Mouse (Mus musculus): ENCODE measurements at regions not wholly inside any gene's neighbourhood (a gene's known extent, or its start where the extent isn't known, plus 50 kb on each side); places are given as distances from the start of the nearest gene placed in this dataset.

- H3K27ac ChIP-seq: no peak overlapping the region
- H3K27me3 ChIP-seq (ENCODE audit: control insufficient read depth, insufficient read depth, low read length): no peaks in the 10 kb centered on the region
- 77% methylated on average over 5 of the region's 5 CpGs for WGBS (ENCODE audit: insufficient replicate concordance)
- no peaks in the 10 kb centered on the region for H3K9me3 ChIP-seq (ENCODE audit: control insufficient read depth, low read length)
- ATAC-seq (ENCODE audit: insufficient read depth): no peak
- no peaks in the 10 kb centered on the region for H3K4me1 ChIP-seq (replicated peaks; ENCODE audit: control insufficient read depth in 2 of 2, insufficient read depth in 2 of 2, low read length in 1 of 2)
- H3K4me3 ChIP-seq (ENCODE audit: insufficient read depth in 1 of 2, low read depth in 2 of 2, low read length in 2 of 2): no peak overlapping the region
- H3K9ac ChIP-seq (replicated peaks): no peak overlapping the region
- no peak for DNase-seq (ENCODE audit: low read depth in 3 of 3, low spot score in 3 of 3)
- no peaks in the 10 kb centered on the region for H3K36me3 ChIP-seq (replicated peaks; ENCODE audit: control insufficient read depth, insufficient read depth, low read depth)
- TF ChIP-seq CTCF (IDR thresholded peaks at IDR 0.05; ENCODE audit: low read depth) (no peak), EP300 (IDR thresholded peaks at IDR 0.05; ENCODE audit: low read depth) (no peak)
- no peak overlapping the region for H3K4me2 ChIP-seq (ENCODE audit: low read depth)
These were observed 194.2 kb downstream of the Cog6 start for GRCm38 (mm10) chr3:52822848-52823247.

DNA sequence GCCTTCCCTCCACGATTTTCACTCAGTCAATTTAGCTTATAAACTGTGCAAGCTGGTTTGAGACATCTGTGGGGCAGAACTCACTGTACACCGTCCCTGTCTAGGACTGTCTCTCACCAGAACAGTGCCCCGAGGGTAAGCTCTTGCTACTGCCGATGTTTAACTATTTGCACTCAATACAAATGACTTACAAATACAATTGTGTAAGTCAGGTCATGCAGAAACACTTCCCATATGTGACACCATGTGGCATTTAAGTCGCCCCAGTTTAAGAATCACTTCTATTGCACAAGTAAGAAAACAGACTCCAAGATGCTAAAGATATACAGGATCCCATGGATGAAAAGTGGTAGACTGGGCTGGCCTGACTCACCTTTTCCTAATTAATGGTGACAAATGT, 195.6 kb downstream of the Cog6 start:
- Histone ChIP-seq H3K4me3 (ENCODE audit: insufficient read depth in 1 of 2, low read depth in 2 of 2, low read length in 2 of 2) (no peak overlapping the region), H3K4me2 (ENCODE audit: low read depth) (no peak overlapping the region), H3K9ac (replicated peaks) (no peak overlapping the region), H3K4me1 (replicated peaks; ENCODE audit: control insufficient read depth in 2 of 2, insufficient read depth in 2 of 2, low read length in 1 of 2) (no peaks in the 10 kb centered on the region), H3K36me3 (replicated peaks; ENCODE audit: control insufficient read depth, insufficient read depth, low read depth) (no peaks in the 10 kb centered on the region), H3K9me3 (ENCODE audit: control insufficient read depth, low read length) (no peaks in the 10 kb centered on the region), H3K27ac (no peak overlapping the region), H3K27me3 (ENCODE audit: control insufficient read depth, insufficient read depth, low read length) (no peaks in the 10 kb centered on the region)
- DNase-seq (ENCODE audit: low read depth in 3 of 3, low spot score in 3 of 3) (no peak), ATAC-seq (ENCODE audit: insufficient read depth) (no peak)
- WGBS (ENCODE audit: insufficient replicate concordance): 40% methylated on average over 5 of the region's 5 CpGs
- no peak for TF ChIP-seq EP300 (IDR thresholded peaks at IDR 0.05; ENCODE audit: low read depth)
- no peak for TF ChIP-seq CTCF (IDR thresholded peaks at IDR 0.05; ENCODE audit: low read depth)

- no peak for TF ChIP-seq EP300 (IDR thresholded peaks at IDR 0.05; ENCODE audit: low read depth)
- no peak for TF ChIP-seq CTCF (IDR thresholded peaks at IDR 0.05; ENCODE audit: low read depth)
- Histone ChIP-seq H3K9ac (replicated peaks) (no peak overlapping the region), H3K27me3 (ENCODE audit: control insufficient read depth, insufficient read depth, low read length) (no peaks in the 10 kb centered on the region), H3K9me3 (ENCODE audit: control insufficient read depth, low read length) (no peaks in the 10 kb centered on the region), H3K4me1 (replicated peaks; ENCODE audit: control insufficient read depth in 2 of 2, insufficient read depth in 2 of 2, low read length in 1 of 2) (no peaks in the 10 kb centered on the region), H3K4me2 (ENCODE audit: low read depth) (no peak overlapping the region), H3K4me3 (ENCODE audit: insufficient read depth in 1 of 2, low read depth in 2 of 2, low read length in 2 of 2) (no peak overlapping the region), H3K36me3 (replicated peaks; ENCODE audit: control insufficient read depth, insufficient read depth, low read depth) (no peaks in the 10 kb centered on the region), H3K27ac (no peak overlapping the region)
- 64% methylated on average over 4 of the region's 4 CpGs for WGBS (ENCODE audit: insufficient replicate concordance)
- ATAC-seq (ENCODE audit: insufficient read depth) (no peak), DNase-seq (ENCODE audit: low read depth in 3 of 3, low spot score in 3 of 3) (no peak)
These were observed 198.6 kb downstream of the Cog6 start for GRCm38 (mm10) chr3:52818401-52818800.

- no peak overlapping the region for H3K4me3 ChIP-seq (ENCODE audit: insufficient read depth in 1 of 2, low read depth in 2 of 2, low read length in 2 of 2)
- no peak for TF ChIP-seq CTCF (IDR thresholded peaks at IDR 0.05; ENCODE audit: low read depth)
- TF ChIP-seq EP300 (IDR thresholded peaks at IDR 0.05; ENCODE audit: low read depth): no peak
- WGBS (ENCODE audit: insufficient replicate concordance): 54% methylated on average over 6 of the region's 6 CpGs
- H3K4me1 ChIP-seq (replicated peaks; ENCODE audit: control insufficient read depth in 2 of 2, insufficient read depth in 2 of 2, low read length in 1 of 2): no peaks in the 10 kb centered on the region
- H3K4me2 ChIP-seq (ENCODE audit: low read depth): no peak overlapping the region
- H3K27me3 ChIP-seq (ENCODE audit: control insufficient read depth, insufficient read depth, low read length): no peaks in the 10 kb centered on the region
- no peak overlapping the region for H3K27ac ChIP-seq
- DNase-seq (ENCODE audit: low read depth in 3 of 3, low spot score in 3 of 3): no peak
- H3K9ac ChIP-seq (replicated peaks): no peak overlapping the region
- no peaks in the 10 kb centered on the region for H3K9me3 ChIP-seq (ENCODE audit: control insufficient read depth, low read length)
- no peaks in the 10 kb centered on the region for H3K36me3 ChIP-seq (replicated peaks; ENCODE audit: control insufficient read depth, insufficient read depth, low read depth)
- ATAC-seq (ENCODE audit: insufficient read depth): no peak
These were observed 199.6 kb downstream of the Cog6 start for GRCm38 (mm10) chr3:52817416-52817815.

DNA sequence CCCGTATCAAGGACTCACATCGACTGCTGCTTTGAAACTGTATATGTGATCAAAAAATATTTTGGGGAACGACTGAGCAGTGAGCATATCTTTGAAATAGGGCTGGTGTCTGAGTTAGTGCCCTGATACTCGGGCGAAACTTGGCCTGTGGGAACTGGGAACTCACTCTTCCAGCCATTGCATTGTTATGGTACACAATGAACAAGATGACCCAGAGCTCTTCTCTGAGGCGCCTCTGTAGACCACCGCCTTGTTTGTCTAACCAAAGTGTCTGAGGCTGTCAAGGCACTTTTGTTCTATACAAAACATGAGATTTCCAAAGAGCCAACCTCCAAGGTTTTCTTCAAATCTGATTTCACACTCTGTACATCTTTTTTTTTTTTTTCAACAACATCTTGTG, 201.5 kb downstream of the Cog6 start:
- Histone ChIP-seq H3K9me3 (ENCODE audit: control insufficient read depth, low read length) (no peaks in the 10 kb centered on the region), H3K27me3 (ENCODE audit: control insufficient read depth, insufficient read depth, low read length) (no peaks in the 10 kb centered on the region), H3K27ac (no peak overlapping the region), H3K4me3 (ENCODE audit: insufficient read depth in 1 of 2, low read depth in 2 of 2, low read length in 2 of 2) (no peak overlapping the region), H3K4me1 (replicated peaks; ENCODE audit: control insufficient read depth in 2 of 2, insufficient read depth in 2 of 2, low read length in 1 of 2) (no peaks in the 10 kb centered on the region), H3K4me2 (ENCODE audit: low read depth) (no peak overlapping the region), H3K9ac (replicated peaks) (no peak overlapping the region), H3K36me3 (replicated peaks; ENCODE audit: control insufficient read depth, insufficient read depth, low read depth) (no peaks in the 10 kb centered on the region)
- DNase-seq (ENCODE audit: low read depth in 3 of 3, low spot score in 3 of 3) (no peak), ATAC-seq (ENCODE audit: insufficient read depth) (no peak)
- TF ChIP-seq CTCF (IDR thresholded peaks at IDR 0.05; ENCODE audit: low read depth): no peak
- no peak for TF ChIP-seq EP300 (IDR thresholded peaks at IDR 0.05; ENCODE audit: low read depth)
- WGBS (ENCODE audit: insufficient replicate concordance): 63% methylated on average over 7 of the region's 7 CpGs
